Mouse (Mus musculus) adrenal gland, postnatal 4 days (tissue): ENCODE measurements around the gene Rasgef1b. TPM values are rescaled to one million over a fixed set of nuclear protein-coding genes. Genes with fewer than 3 reads are reported as not detected.

Source experiments
- DNase-seq, 2 experiments: peaks; one replicate each; pipeline ENCODE4 v3.0.0; 2021 to 2022; ENCODE audit warnings: low spot score in 2 of 2, mixed read lengths in 2 of 2
- total RNA-seq, 2 experiments: library from RNA; stranded (reverse); gene quantifications; 2 replicates each; pipeline ENCODE4 v1.2.3; 2021

Gene Rasgef1b
- total RNA-seq, 2 experiments from 2014 or later, result 9.1 to 10.1 TPM

GRCm38 (mm10) chr5:99459007-99459406, 269.9 kb downstream of the Rasgef1b start:
- DNase-seq, result no peak

GRCm38 (mm10) chr5:99457291-99457690, 271.6 kb downstream of the Rasgef1b start:
- no peak for DNase-seq

DNA sequence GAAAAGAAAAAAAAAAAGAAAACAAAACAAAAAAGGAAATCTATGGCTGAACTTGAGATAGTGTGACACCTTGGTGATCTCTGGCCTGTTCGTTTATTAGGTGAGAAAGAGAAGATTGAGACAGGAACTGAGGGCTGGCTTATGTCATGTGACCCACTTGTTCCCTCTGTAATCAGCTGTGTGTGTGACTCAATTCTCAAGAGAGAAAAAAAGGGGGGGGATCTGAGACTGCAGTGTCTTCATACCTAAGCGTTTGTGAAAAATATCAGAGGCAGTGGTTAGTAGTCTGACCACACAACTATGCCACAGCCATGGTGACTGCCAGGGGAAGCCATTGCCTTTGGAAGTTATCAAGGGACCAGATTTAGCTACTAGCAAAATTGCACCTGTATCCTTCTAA, 276.9 kb downstream of the Rasgef1b start:
- no peak for DNase-seq

DNA sequence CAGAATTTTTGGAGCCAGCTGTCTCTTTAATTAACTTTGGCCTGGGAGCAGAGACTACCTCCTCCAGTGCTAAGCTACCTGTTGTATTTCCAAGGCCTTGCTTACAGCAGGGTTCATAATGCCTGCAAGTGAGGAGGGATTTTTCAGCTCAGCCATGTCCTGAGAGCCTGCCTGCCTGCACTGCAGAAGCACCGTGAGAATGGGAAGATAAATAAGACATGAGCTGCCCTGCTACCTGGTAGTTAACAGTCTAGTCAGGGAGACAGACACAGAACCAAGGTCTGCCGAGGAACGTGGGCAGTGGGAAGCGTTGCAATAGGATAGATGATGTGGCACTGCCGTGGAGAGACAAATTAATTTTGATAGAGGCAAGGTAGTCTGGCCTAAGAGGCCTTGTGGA, 277.4 kb downstream of the Rasgef1b start:
- no peak for DNase-seq

DNA sequence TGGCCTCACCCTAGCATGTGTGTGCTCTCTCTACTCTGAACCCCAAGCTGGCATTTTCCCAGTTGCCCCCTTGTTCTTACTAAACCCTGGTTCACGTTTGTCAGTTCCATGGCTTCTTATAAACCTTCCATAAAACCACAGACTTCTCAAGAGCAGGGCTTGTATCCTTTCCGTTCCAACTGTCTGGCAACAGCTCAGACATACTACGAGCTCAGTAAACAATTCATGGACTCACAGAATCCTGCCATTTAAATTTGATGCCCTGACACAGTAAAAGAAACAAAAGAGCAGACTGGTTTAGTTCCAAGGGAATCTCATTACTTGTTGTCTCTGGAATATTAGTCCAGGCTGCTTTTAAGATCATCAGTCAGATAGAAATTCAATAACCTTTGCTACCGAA, 277.9 kb downstream of the Rasgef1b start:
- no peak for DNase-seq

GRCm38 (mm10) chr5:99450463-99450862, 278.4 kb downstream of the Rasgef1b start:
- DNase-seq, result no peak

DNA sequence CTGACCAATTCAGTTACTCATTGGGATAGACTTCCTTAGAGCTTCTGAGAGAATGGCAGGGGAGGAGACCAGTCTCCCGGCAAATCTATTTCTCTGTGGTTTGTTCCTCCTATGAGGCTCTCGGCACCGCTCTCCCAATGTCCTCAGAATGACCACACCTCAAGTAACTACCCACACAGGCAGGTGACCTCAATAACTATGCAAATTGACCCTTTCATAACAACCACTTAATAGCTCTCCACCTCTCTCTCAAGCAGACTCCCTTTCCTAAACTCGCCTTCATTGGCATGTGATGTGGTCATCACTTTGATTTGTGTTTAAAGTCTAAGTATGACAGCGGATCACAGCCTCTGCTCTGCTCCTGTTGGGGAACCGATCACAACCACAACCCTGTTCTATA, 281.4 kb downstream of the Rasgef1b start:
- no peak for DNase-seq

DNA sequence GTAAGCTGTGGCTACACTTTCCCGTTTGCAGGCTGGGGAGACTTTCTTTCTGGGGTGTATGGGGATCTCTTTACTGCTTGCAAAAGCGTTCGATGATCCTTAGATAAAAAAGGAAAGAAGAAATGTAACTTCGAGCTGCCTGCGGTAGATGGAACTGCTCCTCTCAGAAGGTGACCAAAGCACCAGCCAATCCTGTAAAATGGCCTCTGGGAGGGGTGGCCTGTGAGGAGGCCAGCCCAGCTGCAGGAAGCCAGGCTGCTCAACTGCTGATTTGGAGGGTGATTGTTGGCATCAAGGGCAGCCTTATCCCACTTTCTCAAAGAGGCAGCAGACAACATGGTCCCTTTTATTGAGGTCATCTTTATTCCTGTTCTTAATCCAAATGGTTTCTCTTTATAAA, 283.6 kb downstream of the Rasgef1b start:
- DNase-seq, result no peak

DNA sequence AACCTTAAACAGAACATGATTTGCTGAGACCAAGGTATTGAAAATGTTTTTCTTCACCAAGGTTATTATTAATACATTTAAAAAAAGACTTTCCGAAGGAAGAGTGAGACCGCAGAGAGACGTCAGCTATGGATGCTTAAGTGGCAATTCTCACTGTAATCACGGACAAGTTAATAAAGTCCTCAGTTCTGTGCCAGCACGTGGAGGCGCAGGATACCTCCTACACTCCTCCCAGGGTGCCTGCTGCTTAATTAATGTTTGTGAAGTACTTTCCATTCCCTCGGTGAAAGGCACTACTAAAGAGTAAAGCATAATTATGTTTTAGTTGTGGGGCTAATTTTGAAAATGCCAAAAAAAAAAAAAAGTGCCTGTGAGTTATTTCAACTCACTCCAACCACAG, 284.1 kb downstream of the Rasgef1b start:
- no peak for DNase-seq

DNA sequence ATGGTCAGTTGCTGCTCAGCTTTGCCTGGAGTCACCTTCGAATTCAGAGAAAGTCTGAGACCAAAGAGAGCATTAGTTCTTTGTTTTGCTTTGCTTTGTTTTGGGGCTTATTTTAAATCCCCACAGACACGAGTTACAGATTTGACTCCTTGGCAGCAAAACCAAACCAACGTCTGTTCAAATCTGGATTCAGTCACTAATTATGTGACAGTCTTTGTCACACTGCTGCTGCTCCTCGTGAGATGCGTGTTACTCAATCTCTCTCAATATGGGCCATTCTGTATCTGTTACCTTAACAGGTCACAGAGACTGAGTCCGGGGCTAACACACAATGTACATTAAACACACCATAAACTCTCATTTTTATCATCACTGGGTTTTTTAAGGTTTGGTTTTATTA, 288.8 kb downstream of the Rasgef1b start:
- no peak for DNase-seq

GRCm38 (mm10) chr5:99438526-99438925, 290.3 kb downstream of the Rasgef1b start:
- no peak for DNase-seq

- no peak for DNase-seq
Measured at GRCm38 (mm10) chr5:99434226-99434625, 294.6 kb downstream of the Rasgef1b start.

GRCm38 (mm10) chr5:99432471-99432870, 296.4 kb downstream of the Rasgef1b start:
- no peak for DNase-seq

- no peak for DNase-seq
Measured at GRCm38 (mm10) chr5:99429273-99429672, 299.6 kb downstream of the Rasgef1b start.

- DNase-seq, result no peak
Measured at GRCm38 (mm10) chr5:99428648-99429047, 300.2 kb downstream of the Rasgef1b start.

DNA sequence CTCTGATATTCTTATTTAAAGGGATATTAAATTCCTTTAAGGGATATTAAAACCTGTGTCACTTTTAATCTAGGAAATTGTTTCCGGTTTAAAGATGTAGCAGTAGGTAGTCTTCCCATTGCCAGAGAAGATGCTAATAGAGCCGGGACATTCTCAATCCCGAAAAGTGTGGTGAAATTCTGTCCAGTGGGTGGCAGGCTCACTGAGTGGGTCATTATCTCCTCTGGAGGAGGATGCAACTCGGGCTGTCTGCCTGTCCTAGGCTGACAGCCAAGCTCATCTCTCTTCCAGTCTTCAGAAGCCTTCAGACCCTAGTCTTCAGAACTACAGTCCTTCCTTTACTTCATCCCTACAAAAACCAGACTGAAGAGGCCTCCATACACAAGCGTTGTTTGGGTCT, 305.6 kb downstream of the Rasgef1b start:
- no peak for DNase-seq

DNA sequence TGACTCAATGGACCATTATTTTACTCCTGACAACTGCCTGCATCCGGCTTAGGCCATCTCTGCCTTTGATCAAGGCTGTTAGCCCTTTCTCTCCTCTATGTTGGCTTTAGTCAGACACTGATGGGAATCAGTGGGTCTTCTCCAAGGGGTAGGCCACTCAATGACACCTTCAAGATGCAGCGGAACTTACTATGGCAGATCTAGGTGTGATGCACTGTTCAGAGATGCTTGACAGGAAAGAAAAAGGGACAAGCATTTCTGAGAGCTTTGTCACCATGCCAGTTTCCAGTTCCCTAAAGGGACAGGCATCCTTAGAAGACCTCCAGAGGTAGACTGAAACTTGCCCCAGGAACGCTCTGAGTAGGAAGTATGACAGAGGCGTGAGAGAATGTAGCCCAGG, 306.0 kb downstream of the Rasgef1b start:
- DNase-seq, result no peak

DNA sequence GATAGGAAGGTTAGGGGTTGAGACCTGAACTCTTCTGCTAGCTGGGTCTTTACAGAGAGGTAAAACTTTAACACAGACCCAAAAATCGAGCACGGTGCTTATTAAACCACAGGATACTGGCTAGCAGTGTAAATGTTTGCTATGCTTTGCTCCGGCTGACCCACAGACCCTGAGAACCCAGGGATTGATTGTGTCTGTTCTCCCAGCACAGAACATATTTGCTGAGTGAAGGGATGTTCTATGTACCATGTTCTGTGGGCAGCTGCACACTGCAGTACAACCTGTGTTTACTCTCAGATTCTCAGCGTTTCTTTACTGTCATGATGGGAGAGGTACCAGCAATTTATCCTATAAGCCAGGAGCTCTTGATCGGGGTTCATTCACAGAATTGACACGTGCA, 306.8 kb downstream of the Rasgef1b start:
- no peak for DNase-seq

DNA sequence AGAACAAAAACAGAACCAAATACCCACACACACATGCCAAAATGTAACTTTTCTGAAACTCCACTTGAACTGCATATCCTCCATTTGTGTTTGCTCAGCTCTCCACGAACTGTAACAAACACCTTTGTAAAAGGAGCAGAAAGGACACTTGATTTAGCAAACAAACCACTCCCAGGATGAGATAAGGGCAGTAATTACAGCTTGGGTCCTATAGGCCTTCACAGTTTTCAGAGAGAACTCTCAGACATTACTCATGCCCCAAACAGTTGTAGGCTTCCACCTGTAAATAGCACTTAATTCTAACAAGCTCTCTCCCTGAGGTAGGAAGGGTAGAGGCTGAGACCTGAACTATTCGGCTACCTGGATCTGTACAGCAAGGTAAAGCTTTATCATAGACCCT, 309.0 kb downstream of the Rasgef1b start:
- no peak for DNase-seq

DNA sequence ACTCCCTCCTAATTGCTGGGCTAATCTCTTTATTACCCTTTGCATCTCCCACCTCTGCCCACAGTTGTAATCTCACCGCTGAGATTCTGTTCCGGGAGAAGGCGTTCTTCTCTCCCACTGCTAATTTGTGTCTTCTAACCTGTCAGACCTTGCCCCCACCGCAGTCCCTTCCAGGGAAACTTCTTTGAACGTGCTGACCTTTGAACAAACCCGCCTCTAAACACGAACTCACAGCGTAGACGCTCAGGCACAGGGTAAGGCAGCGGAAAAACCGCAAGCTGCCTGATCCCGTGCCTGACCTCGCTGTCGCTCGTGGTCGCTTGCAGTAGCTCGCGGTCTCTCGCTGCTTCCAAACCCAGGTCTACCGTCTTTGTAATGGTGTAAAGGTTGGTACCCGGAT, 312.0 kb downstream of the Rasgef1b start:
- no peak for DNase-seq

GRCm38 (mm10) chr5:99415676-99416075, 313.2 kb downstream of the Rasgef1b start:
- DNase-seq, result no peak

DNA sequence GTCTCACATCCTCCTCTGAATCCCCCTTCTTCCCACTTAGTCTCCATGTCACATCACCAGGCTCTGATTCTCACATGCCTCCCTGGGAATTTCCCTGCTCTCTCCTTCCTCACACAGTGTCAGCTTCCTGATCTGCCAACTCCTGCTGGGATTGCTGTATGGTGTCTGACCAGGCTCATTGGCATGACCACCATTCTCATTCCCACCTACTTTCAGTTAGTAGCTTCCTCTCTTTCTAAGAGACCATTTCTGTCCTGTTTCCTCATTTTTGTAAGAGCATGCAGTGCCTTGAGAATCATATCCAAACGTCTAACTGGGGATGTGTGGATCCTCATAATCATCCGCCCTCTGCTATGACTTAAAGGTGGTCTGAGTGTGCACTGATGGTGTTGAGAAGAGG, 313.8 kb downstream of the Rasgef1b start:
- no peak for DNase-seq

- no peak for DNase-seq
Measured at GRCm38 (mm10) chr5:99414293-99414692, 314.6 kb downstream of the Rasgef1b start.

DNA sequence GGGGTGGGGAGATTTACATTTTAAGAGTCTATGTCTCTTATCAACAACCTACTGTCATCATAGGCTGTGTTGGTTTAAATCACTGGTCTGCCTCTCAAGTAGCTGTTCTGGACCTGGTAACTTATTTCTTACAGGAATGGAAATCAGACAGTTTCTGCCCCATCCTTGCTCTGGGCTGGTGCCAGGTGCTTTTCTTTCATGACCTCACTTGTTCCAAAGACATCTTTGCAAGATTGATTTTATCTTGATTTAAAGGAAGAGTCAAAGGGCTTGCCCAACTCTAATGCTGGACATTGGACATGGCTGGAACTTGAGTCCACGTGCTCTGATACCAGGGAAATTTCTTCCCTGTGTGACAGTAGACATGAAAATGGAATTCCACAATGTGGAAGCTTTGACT, 315.0 kb downstream of the Rasgef1b start:
- no peak for DNase-seq
